Mouse (Mus musculus) testis, postnatal 14 days (tissue): Measurements from ENCODE around the gene Ccnb2.

ENCODE experiments used
- DNase-seq: peaks from one replicate; pipeline ENCODE4 v3.0.0; 2021; ENCODE audit warnings: low spot score

Gene Ccnb2

GRCm38 (mm10) chr9:70384494-70384893 is 36.9 kb downstream of the Ccnb2 start:
- DNase-seq: no peak

GRCm38 (mm10) chr9:70383750-70384149 is 37.6 kb downstream of the Ccnb2 start:
- no peak for DNase-seq

GRCm38 (mm10) chr9:70382091-70382490 is 39.3 kb downstream of the Ccnb2 start:
- DNase-seq: no peak

GRCm38 (mm10) chr9:70379502-70380467 is 41.6 kb downstream of the Ccnb2 start:
- DNase-seq: no peak

GRCm38 (mm10) chr9:70371638-70372037 is 49.7 kb downstream of the Ccnb2 start:
- DNase-seq: no peak

- no peak for DNase-seq
Measured at GRCm38 (mm10) chr9:70366898-70367297, 54.4 kb downstream of the Ccnb2 start.

GRCm38 (mm10) chr9:70365915-70366314 is 55.4 kb downstream of the Ccnb2 start:
- DNase-seq: no peak

- no peak for DNase-seq
Measured at GRCm38 (mm10) chr9:70364741-70365140, 56.6 kb downstream of the Ccnb2 start.

GRCm38 (mm10) chr9:70359402-70360131 is 61.8 kb downstream of the Ccnb2 start:
- DNase-seq: no peak
